Mouse (Mus musculus): ENCODE data around the gene Lbhd2. TPM values are rescaled to one million over a fixed set of nuclear protein-coding genes. Genes with fewer than 3 reads are reported as not detected.
A peak's percentile ranks its signal among the peaks of the same experiment; 100 is the strongest.

Lbhd2 gene
- total and polyA plus RNA-seq, 2 experiments from 2014 or later, result 6.4 to 18.2 TPM

- Histone ChIP-seq H3K27ac (ENCODE audit: low read depth, low read length) (no peak overlapping the region), H3K4me2 (ENCODE audit: low read depth, low read length, poor library complexity, severe bottlenecking) (no peak overlapping the region), H3K9ac (replicated peaks; ENCODE audit: low read length, poor library complexity, severe bottlenecking) (0 out of 2 replicates have a peak overlapping the region, but pooled peaks have one; percentile 4), H3K9me3 (ENCODE audit: low read length) (no peaks in the 10 kb centered on the region), H3K36me3 (ENCODE audit: insufficient read depth, low read length) (no peaks in the 10 kb centered on the region), H3K27me3 (ENCODE audit: insufficient read depth, low read length) (peaks cover 21% of the 10 kb centered on the region), H3K4me1 (ENCODE audit: insufficient read depth, low read length) (peaks cover 12% of the 10 kb centered on the region), H3K4me3 (ENCODE audit: low read depth, low read length) (no peak overlapping the region)
- 34% methylated on average over 14 of the region's 14 CpGs for WGBS
- no peak for DNase-seq (ENCODE audit: low spot score)
- ATAC-seq (ENCODE audit: low FRiP score), result no peak
- TF ChIP-seq CTCF (IDR thresholded peaks at IDR 0.05), result no peak
These were observed 24.5 kb downstream of the Lbhd2 start for GRCm38 (mm10) chr12:111430868-111431817.

- no peak overlapping the region for H3K4me2 ChIP-seq (ENCODE audit: low read depth, low read length, poor library complexity, severe bottlenecking)
- no peaks in the 10 kb centered on the region for H3K36me3 ChIP-seq (ENCODE audit: insufficient read depth, low read length)
- H3K27me3 ChIP-seq (ENCODE audit: insufficient read depth, low read length), result peaks cover 21% of the 10 kb centered on the region
- no peak overlapping the region for H3K27ac ChIP-seq (ENCODE audit: low read depth, low read length)
- no peaks in the 10 kb centered on the region for H3K9me3 ChIP-seq (ENCODE audit: low read length)
- H3K4me1 ChIP-seq (ENCODE audit: insufficient read depth, low read length), result peaks cover 12% of the 10 kb centered on the region
- H3K4me3 ChIP-seq (ENCODE audit: low read depth, low read length), result no peak overlapping the region
- no peak for ATAC-seq (ENCODE audit: low FRiP score)
- H3K9ac ChIP-seq (replicated peaks; ENCODE audit: low read length, poor library complexity, severe bottlenecking), result no peak overlapping the region
- no peak for TF ChIP-seq CTCF (IDR thresholded peaks at IDR 0.05)
- DNase-seq (ENCODE audit: low spot score), result no peak
- 48% methylated on average over 4 of the region's 4 CpGs for WGBS
These were observed 25.5 kb downstream of the Lbhd2 start for GRCm38 (mm10) chr12:111432097-111432496.

GRCm38 (mm10) chr12:111432751-111433331, 26.2 kb downstream of the Lbhd2 start:
- Histone ChIP-seq H3K27me3 (ENCODE audit: insufficient read depth, low read length) (peaks cover 20% of the 10 kb centered on the region), H3K4me2 (ENCODE audit: low read depth, low read length, poor library complexity, severe bottlenecking) (no peak overlapping the region), H3K4me3 (ENCODE audit: low read depth, low read length) (no peak overlapping the region), H3K4me1 (ENCODE audit: insufficient read depth, low read length) (peaks cover 12% of the 10 kb centered on the region), H3K9me3 (ENCODE audit: low read length) (no peaks in the 10 kb centered on the region), H3K9ac (replicated peaks; ENCODE audit: low read length, poor library complexity, severe bottlenecking) (no peak overlapping the region), H3K27ac (ENCODE audit: low read depth, low read length) (no peak overlapping the region), H3K36me3 (ENCODE audit: insufficient read depth, low read length) (no peaks in the 10 kb centered on the region)
- WGBS, result 69% methylated on average over 4 of the region's 5 CpGs
- no peak for ATAC-seq (ENCODE audit: low FRiP score)
- no peak for DNase-seq (ENCODE audit: low spot score)
- TF ChIP-seq CTCF (IDR thresholded peaks at IDR 0.05), result no peak

GRCm38 (mm10) chr12:111434164-111434744, 27.6 kb downstream of the Lbhd2 start:
- H3K4me3 ChIP-seq (ENCODE audit: low read depth, low read length), result no peak overlapping the region
- DNase-seq (ENCODE audit: low spot score) (peak; percentile 87), ATAC-seq (ENCODE audit: low FRiP score) (peak; percentile 90)
- no peaks in the 10 kb centered on the region for H3K36me3 ChIP-seq (ENCODE audit: insufficient read depth, low read length)
- 18% methylated on average over 6 of the region's 7 CpGs for WGBS
- peaks cover 10% of the 10 kb centered on the region for H3K4me1 ChIP-seq (ENCODE audit: insufficient read depth, low read length)
- H3K9me3 ChIP-seq (ENCODE audit: low read length), result no peaks in the 10 kb centered on the region
- H3K27ac ChIP-seq (ENCODE audit: low read depth, low read length), result peak overlapping the region; percentile 84
- no peak for TF ChIP-seq CTCF (IDR thresholded peaks at IDR 0.05)
- peak overlapping the region; percentile 29; the same call in 1 of the 2 replicates for H3K4me2 ChIP-seq (ENCODE audit: low read depth, low read length, poor library complexity, severe bottlenecking)
- H3K27me3 ChIP-seq (ENCODE audit: insufficient read depth, low read length), result peaks cover 11% of the 10 kb centered on the region
- H3K9ac ChIP-seq (replicated peaks; ENCODE audit: low read length, poor library complexity, severe bottlenecking), result no peak overlapping the region; the same call in 1 of the 2 replicates

GRCm38 (mm10) chr12:111434745-111435327, 28.2 kb downstream of the Lbhd2 start:
- Histone ChIP-seq H3K4me2 (ENCODE audit: low read depth, low read length, poor library complexity, severe bottlenecking) (no peak overlapping the region), H3K9me3 (ENCODE audit: low read length) (no peaks in the 10 kb centered on the region), H3K27ac (ENCODE audit: low read depth, low read length) (peak overlapping the region; percentile 84), H3K4me3 (ENCODE audit: low read depth, low read length) (no peak overlapping the region), H3K36me3 (ENCODE audit: insufficient read depth, low read length) (no peaks in the 10 kb centered on the region), H3K27me3 (ENCODE audit: insufficient read depth, low read length) (peaks cover 11% of the 10 kb centered on the region), H3K4me1 (ENCODE audit: insufficient read depth, low read length) (peaks cover 9% of the 10 kb centered on the region), H3K9ac (replicated peaks; ENCODE audit: low read length, poor library complexity, severe bottlenecking) (no peak overlapping the region)
- WGBS, result 54% methylated on average over 6 of the region's 8 CpGs
- TF ChIP-seq CTCF (IDR thresholded peaks at IDR 0.05), result no peak
- DNase-seq (ENCODE audit: low spot score), result no peak
- ATAC-seq (ENCODE audit: low FRiP score), result no peak; the same call in 1 of the 2 replicates

All from midbrain, postnatal 0 days (tissue).